Mouse (Mus musculus): ENCODE measurements around the gene Dapp1. TPM values are rescaled to one million over a fixed set of nuclear protein-coding genes. Genes with fewer than 3 reads are reported as not detected.

Dapp1 gene
- polyA plus RNA-seq, 1 experiment from 2014 or later, result 15.4 TPM

DNA sequence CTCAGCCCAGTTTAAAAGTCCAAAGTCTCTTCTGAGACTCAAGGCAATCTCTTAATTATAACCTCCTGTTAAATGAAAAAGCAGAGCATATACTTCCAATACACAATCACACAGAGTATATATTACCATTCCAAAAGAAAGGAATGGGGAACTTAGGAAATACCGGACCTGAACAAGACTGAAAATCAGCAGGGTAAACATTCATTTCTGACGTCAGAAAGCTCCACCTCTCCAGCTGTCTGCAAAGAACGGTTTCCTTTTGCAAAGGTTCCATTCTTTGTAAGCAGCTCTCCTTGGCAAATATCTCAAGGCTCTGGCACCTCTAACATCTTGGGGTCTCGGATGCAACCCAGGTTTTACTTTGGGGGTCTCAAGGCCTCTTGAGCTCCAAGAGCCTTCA is 31.0 kb upstream of the Dapp1 start:
- 61% methylated on average over 4 of the region's 4 CpGs for WGBS (ENCODE audit: insufficient replicate concordance)
- ATAC-seq (replicated peaks; ENCODE audit: insufficient number of reproducible peaks, low FRiP score, low TSS enrichment), result no peak
- no peak overlapping the region for H3K4me2 ChIP-seq
- H3K9ac ChIP-seq (ENCODE audit: low read depth, low read length), result no peak overlapping the region
- peaks cover 9% of the 10 kb centered on the region; the same call in 1 of the 2 replicates for H3K4me1 ChIP-seq (ENCODE audit: control insufficient read depth, insufficient read depth, low read length)
- H3K27me3 ChIP-seq (ENCODE audit: control insufficient read depth, insufficient read depth, low read length), result no peaks in the 10 kb centered on the region
- no peak overlapping the region for H3K27ac ChIP-seq (ENCODE audit: low read depth, low read length)
- no peaks in the 10 kb centered on the region for H3K36me3 ChIP-seq (ENCODE audit: control insufficient read depth, insufficient read depth, low read length)
- no peak overlapping the region for H3K4me3 ChIP-seq (ENCODE audit: low read depth, low read length)
- H3K9me3 ChIP-seq (replicated peaks; ENCODE audit: control insufficient read depth, low read length), result no peaks in the 10 kb centered on the region

DNA sequence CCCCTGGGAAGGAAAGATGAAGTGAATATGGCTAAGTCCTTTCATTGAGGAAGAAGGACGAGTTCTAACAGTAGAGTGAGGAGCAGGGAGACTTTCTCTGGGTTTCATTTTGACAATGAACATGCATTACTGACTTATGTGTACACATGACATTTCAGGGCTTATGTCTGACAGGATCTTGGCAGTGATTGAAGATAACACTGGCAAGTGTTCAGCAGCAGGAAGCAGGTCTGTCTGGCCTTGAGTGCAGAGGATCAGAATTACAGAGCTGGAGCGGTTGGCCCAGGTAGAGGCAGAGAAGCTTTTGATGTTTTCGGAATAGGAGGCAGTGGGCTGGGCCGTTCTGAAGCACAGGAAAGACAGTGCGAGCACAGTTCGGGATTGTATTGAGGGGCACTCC is 26.8 kb upstream of the Dapp1 start:
- no peak for ATAC-seq (replicated peaks; ENCODE audit: insufficient number of reproducible peaks, low FRiP score, low TSS enrichment)
- peaks cover 13% of the 10 kb centered on the region for H3K4me1 ChIP-seq (ENCODE audit: control insufficient read depth, insufficient read depth, low read length)
- no peaks in the 10 kb centered on the region for H3K27me3 ChIP-seq (ENCODE audit: control insufficient read depth, insufficient read depth, low read length)
- no peaks in the 10 kb centered on the region for H3K36me3 ChIP-seq (ENCODE audit: control insufficient read depth, insufficient read depth, low read length)
- 0 out of 2 replicates have a peak overlapping the region, but pooled peaks have one; percentile 10 for H3K27ac ChIP-seq (ENCODE audit: low read depth, low read length)
- H3K9ac ChIP-seq (ENCODE audit: low read depth, low read length), result no peak overlapping the region; the same call in 1 of the 2 replicates
- 57% methylated on average over 6 of the region's 6 CpGs for WGBS (ENCODE audit: insufficient replicate concordance)
- no peak overlapping the region for H3K4me2 ChIP-seq
- H3K9me3 ChIP-seq (replicated peaks; ENCODE audit: control insufficient read depth, low read length), result 0 out of 2 replicates have a peak, but pooled peaks cover 5% of the 10 kb centered on the region
- H3K4me3 ChIP-seq (ENCODE audit: low read depth, low read length), result no peak overlapping the region

DNA sequence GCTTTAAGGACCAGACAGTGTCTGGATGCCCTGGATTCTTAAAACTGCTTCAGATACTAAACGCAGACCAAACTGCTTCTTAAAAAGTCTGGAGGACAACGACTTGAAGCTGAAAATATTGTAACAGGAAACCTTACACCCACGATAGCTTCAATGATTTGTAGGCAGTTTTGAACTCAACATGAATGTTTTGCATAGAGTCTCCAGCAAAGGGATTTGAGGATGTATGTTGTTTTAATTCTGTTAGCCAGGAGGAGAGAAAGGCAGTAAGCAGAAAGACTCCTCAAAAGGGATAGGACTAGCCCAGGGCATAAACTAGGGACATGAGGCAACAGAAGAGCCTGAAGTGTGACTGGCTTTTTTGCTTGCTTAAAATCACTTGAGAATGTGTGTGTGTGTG is 25.6 kb upstream of the Dapp1 start:
- H3K36me3 ChIP-seq (ENCODE audit: control insufficient read depth, insufficient read depth, low read length), result no peaks in the 10 kb centered on the region
- no peaks in the 10 kb centered on the region for H3K27me3 ChIP-seq (ENCODE audit: control insufficient read depth, insufficient read depth, low read length)
- WGBS (ENCODE audit: insufficient replicate concordance), result 62% methylated on average over 3 of the region's 3 CpGs
- H3K9me3 ChIP-seq (replicated peaks; ENCODE audit: control insufficient read depth, low read length), result 0 out of 2 replicates have a peak, but pooled peaks cover 5% of the 10 kb centered on the region
- no peak overlapping the region for H3K4me3 ChIP-seq (ENCODE audit: low read depth, low read length)
- peaks cover 14% of the 10 kb centered on the region for H3K4me1 ChIP-seq (ENCODE audit: control insufficient read depth, insufficient read depth, low read length)
- no peak overlapping the region for H3K27ac ChIP-seq (ENCODE audit: low read depth, low read length)
- no peak for ATAC-seq (replicated peaks; ENCODE audit: insufficient number of reproducible peaks, low FRiP score, low TSS enrichment)
- H3K4me2 ChIP-seq, result no peak overlapping the region
- H3K9ac ChIP-seq (ENCODE audit: low read depth, low read length), result no peak overlapping the region

DNA sequence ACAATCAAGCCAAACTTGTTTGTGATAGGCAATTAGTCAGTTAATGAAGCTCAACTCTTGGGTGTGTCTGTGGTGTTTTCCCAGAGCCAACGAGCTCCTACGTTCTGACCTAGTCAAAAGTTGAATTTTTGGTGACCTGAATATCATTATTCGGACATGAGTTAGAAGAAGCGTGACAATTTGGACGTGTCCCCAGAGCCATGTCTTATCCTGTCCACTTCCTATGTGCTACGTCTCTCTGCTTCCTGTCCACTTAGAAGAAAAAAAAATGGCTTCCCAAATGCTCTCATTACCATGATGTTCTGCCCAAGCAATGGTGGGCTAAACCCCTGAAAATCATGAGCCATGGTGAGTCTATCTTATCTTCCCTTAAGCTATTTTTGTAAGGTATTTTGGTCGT is 21.9 kb upstream of the Dapp1 start:
- ATAC-seq (replicated peaks; ENCODE audit: insufficient number of reproducible peaks, low FRiP score, low TSS enrichment), result no peak
- 0 out of 2 replicates have a peak, but pooled peaks cover 5% of the 10 kb centered on the region for H3K9me3 ChIP-seq (replicated peaks; ENCODE audit: control insufficient read depth, low read length)
- 72% methylated on average over 7 of the region's 7 CpGs for WGBS (ENCODE audit: insufficient replicate concordance)
- no peak overlapping the region for H3K9ac ChIP-seq (ENCODE audit: low read depth, low read length)
- no peak overlapping the region for H3K27ac ChIP-seq (ENCODE audit: low read depth, low read length)
- no peaks in the 10 kb centered on the region for H3K27me3 ChIP-seq (ENCODE audit: control insufficient read depth, insufficient read depth, low read length)
- H3K4me3 ChIP-seq (ENCODE audit: low read depth, low read length), result no peak overlapping the region
- no peaks in the 10 kb centered on the region for H3K36me3 ChIP-seq (ENCODE audit: control insufficient read depth, insufficient read depth, low read length)
- H3K4me1 ChIP-seq (ENCODE audit: control insufficient read depth, insufficient read depth, low read length), result peaks cover 27% of the 10 kb centered on the region
- no peak overlapping the region for H3K4me2 ChIP-seq

DNA sequence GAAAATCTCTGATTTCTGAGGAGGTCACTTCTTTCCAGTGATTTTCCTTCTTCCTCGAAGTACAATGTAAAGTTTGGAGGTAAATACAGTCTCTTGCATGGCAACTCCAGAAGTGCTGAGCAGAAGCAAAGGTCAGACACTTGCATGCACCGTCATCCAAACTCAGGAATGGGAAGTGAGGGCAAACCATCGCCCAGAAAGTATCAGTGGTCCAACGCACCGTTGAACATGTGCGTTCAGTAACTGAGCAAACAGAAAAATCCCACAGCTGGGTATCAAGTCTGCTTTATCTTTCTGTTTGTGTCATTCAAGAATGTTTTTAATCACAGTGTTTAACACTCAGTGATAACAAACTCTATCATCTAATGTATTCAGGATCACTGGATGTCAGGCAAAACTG is 21.2 kb upstream of the Dapp1 start:
- Histone ChIP-seq H3K9ac (ENCODE audit: low read depth, low read length) (no peak overlapping the region), H3K9me3 (replicated peaks; ENCODE audit: control insufficient read depth, low read length) (0 out of 2 replicates have a peak, but pooled peaks cover 5% of the 10 kb centered on the region), H3K36me3 (ENCODE audit: control insufficient read depth, insufficient read depth, low read length) (no peaks in the 10 kb centered on the region), H3K4me3 (ENCODE audit: low read depth, low read length) (no peak overlapping the region), H3K4me1 (ENCODE audit: control insufficient read depth, insufficient read depth, low read length) (peaks cover 24% of the 10 kb centered on the region), H3K27ac (ENCODE audit: low read depth, low read length) (no peak overlapping the region), H3K4me2 (no peak overlapping the region), H3K27me3 (ENCODE audit: control insufficient read depth, insufficient read depth, low read length) (no peaks in the 10 kb centered on the region)
- ATAC-seq (replicated peaks; ENCODE audit: insufficient number of reproducible peaks, low FRiP score, low TSS enrichment), result no peak
- WGBS (ENCODE audit: insufficient replicate concordance), result 71% methylated on average over 6 of the region's 6 CpGs

DNA sequence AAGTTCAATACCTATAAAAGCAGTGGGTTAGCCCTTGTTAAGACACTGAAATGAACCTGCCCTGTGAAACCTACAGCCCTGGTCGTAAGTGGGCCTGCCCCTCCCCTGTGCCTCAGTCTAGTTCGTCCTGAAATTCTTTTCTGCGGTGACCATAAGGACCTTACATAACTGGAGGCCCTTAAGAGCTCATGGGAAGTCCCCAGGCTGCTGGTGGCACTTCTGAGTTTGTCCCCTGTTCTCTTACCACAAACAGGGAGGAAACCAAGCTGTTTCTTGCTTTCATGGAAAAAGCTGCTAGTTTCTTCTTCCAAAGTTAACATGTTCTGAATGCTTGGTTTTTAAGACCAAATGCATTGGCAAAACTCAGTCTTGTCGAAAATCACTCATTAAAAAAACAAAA is 20.5 kb upstream of the Dapp1 start:
- Histone ChIP-seq H3K4me1 (ENCODE audit: control insufficient read depth, insufficient read depth, low read length) (peaks cover 24% of the 10 kb centered on the region), H3K36me3 (ENCODE audit: control insufficient read depth, insufficient read depth, low read length) (no peaks in the 10 kb centered on the region), H3K9ac (ENCODE audit: low read depth, low read length) (no peak overlapping the region), H3K27me3 (ENCODE audit: control insufficient read depth, insufficient read depth, low read length) (no peaks in the 10 kb centered on the region), H3K9me3 (replicated peaks; ENCODE audit: control insufficient read depth, low read length) (0 out of 2 replicates have a peak, but pooled peaks cover 5% of the 10 kb centered on the region), H3K4me3 (ENCODE audit: low read depth, low read length) (no peak overlapping the region), H3K4me2 (peak overlapping the region; percentile 53), H3K27ac (ENCODE audit: low read depth, low read length) (no peak overlapping the region)
- 58% methylated on average over 4 of the region's 4 CpGs for WGBS (ENCODE audit: insufficient replicate concordance)
- ATAC-seq (replicated peaks; ENCODE audit: insufficient number of reproducible peaks, low FRiP score, low TSS enrichment), result no peak

DNA sequence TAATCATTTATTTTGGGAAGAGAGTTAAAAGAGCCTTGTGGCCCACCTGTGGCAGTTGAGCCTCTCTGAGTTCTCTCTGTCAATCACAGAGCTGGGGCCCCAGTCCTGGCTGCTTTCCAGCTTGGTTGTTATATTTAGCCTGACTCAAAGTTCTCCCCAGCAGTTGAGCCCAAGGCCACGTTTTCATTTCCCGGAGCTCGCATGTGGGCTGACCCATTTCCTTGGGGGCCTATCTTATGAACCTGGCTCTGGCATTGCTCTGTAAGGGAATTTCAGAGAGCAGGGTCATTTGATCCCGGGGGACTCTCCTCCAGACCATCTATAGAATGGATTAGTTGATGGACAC is 19.4 kb upstream of the Dapp1 start:
- Histone ChIP-seq H3K4me3 (ENCODE audit: low read depth, low read length) (0 out of 2 replicates have a peak overlapping the region, but pooled peaks have one; percentile 11), H3K27ac (ENCODE audit: low read depth, low read length) (peak overlapping the region; percentile 86), H3K27me3 (ENCODE audit: control insufficient read depth, insufficient read depth, low read length) (no peaks in the 10 kb centered on the region), H3K9me3 (replicated peaks; ENCODE audit: control insufficient read depth, low read length) (0 out of 2 replicates have a peak, but pooled peaks cover 5% of the 10 kb centered on the region), H3K4me1 (ENCODE audit: control insufficient read depth, insufficient read depth, low read length) (peaks cover 24% of the 10 kb centered on the region), H3K9ac (ENCODE audit: low read depth, low read length) (0 out of 2 replicates have a peak overlapping the region, but pooled peaks have one; percentile 23), H3K36me3 (ENCODE audit: control insufficient read depth, insufficient read depth, low read length) (no peaks in the 10 kb centered on the region), H3K4me2 (peak overlapping the region; percentile 53)
- WGBS (ENCODE audit: insufficient replicate concordance), result 33% methylated on average over 4 of the region's 4 CpGs
- ATAC-seq (replicated peaks; ENCODE audit: insufficient number of reproducible peaks, low FRiP score, low TSS enrichment), result peak; percentile 49; the same call in 1 of the 2 replicates

DNA sequence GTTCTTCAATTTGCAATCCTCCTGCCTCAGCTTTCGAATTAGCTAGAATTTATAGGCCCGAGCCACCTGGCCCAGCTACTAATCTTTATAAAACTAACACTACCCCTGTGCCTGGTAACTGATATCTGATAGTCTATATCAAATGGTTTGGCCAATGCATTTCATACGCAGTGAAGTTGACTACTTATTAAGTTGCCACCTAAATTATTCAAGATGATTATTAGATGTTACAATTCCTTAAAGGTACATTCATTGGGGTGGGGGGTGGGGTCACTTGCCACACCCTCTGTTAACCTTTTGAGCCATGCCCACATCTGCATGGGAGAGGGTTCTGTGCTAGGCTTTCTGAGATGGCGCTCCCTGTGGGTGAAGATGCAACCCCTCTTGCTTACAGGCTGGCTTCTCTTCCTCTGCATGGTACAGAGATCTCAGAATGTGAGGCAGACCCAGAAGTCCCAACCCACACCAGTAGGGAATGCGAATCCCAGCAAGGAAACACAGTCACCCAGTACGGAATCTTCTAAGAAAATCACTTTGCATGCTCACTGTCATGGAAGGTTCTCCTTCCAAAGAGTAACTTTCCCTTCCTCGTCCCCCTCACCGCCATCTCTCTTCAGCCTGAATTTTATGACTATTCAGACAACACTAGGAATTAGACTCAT is 18.8 kb upstream of the Dapp1 start:
- no peak for ATAC-seq (replicated peaks; ENCODE audit: insufficient number of reproducible peaks, low FRiP score, low TSS enrichment)
- H3K4me2 ChIP-seq, result no peak overlapping the region
- 0 out of 2 replicates have a peak, but pooled peaks cover 3% of the 10 kb centered on the region for H3K9me3 ChIP-seq (replicated peaks; ENCODE audit: control insufficient read depth, low read length)
- no peaks in the 10 kb centered on the region for H3K27me3 ChIP-seq (ENCODE audit: control insufficient read depth, insufficient read depth, low read length)
- H3K4me3 ChIP-seq (ENCODE audit: low read depth, low read length), result no peak overlapping the region
- peak overlapping the region; percentile 47; the same call in 1 of the 2 replicates for H3K27ac ChIP-seq (ENCODE audit: low read depth, low read length)
- H3K9ac ChIP-seq (ENCODE audit: low read depth, low read length), result no peak overlapping the region
- H3K36me3 ChIP-seq (ENCODE audit: control insufficient read depth, insufficient read depth, low read length), result no peaks in the 10 kb centered on the region
- peaks cover 24% of the 10 kb centered on the region for H3K4me1 ChIP-seq (ENCODE audit: control insufficient read depth, insufficient read depth, low read length)
- WGBS (ENCODE audit: insufficient replicate concordance), result 88% methylated on average over 8 of the region's 8 CpGs

All from heart, embryonic 11.5 days (tissue).